Mouse (Mus musculus) limb, embryonic 14.5 days (tissue): ENCODE measurements around the gene Chd9. TPM values are rescaled to one million over a fixed set of nuclear protein-coding genes. Genes with fewer than 3 reads are reported as not detected.

Experiments
- ATAC-seq: fragments of 200-750 bp; cut with Nextera tagmentation; 2 replicates; pipeline ENCODE4 v1.8.0; 2017; ENCODE audit warnings: low read depth, moderate number of reproducible peaks, moderate TSS enrichment; ENCODE audit not compliant: low FRiP score
- DNase-seq: peaks from one replicate; pipeline ENCODE4 v3.0.0-alpha.2; 2015; ENCODE audit warnings: low spot score
- H3K27ac ChIP-seq: fragments of 300-500 bp; sonication (generic); replicated peaks from 2 replicates; pipeline ENCODE4 v1.5.1; 2014; ENCODE audit warnings: low read depth, mild to moderate bottlenecking, low read length, moderate library complexity, mixed read lengths
- H3K27me3 ChIP-seq: fragments of 300-500 bp; sonication (generic); 2 replicates; pipeline ENCODE4 v1.6.1; 2014; ENCODE audit warnings: low read length, mixed read lengths; ENCODE audit not compliant: control insufficient read depth, insufficient read depth
- H3K36me3 ChIP-seq: fragments of 300-500 bp; sonication (generic); 2 replicates; pipeline ENCODE4 v1.6.1; 2014; ENCODE audit warnings: mild to moderate bottlenecking, low read length, moderate library complexity, mixed read lengths; ENCODE audit not compliant: control insufficient read depth, insufficient read depth
- H3K4me1 ChIP-seq: fragments of 300-500 bp; sonication (generic); 2 replicates; pipeline ENCODE4 v1.6.1; 2014; ENCODE audit warnings: antibody characterized with exemption, low read length, mixed read lengths; ENCODE audit not compliant: control insufficient read depth, insufficient read depth
- H3K4me2 ChIP-seq: fragments of 300-500 bp; sonication (generic); replicated peaks from 2 replicates; pipeline ENCODE4 v1.6.1; 2014; ENCODE audit warnings: low read depth, mild to moderate bottlenecking, low read length, moderate library complexity; ENCODE audit not compliant: severe bottlenecking
- H3K4me3 ChIP-seq: fragments of 300-500 bp; sonication (generic); replicated peaks from 2 replicates; pipeline ENCODE4 v1.5.1; 2014; ENCODE audit warnings: low read length
- H3K9ac ChIP-seq: fragments of 300-500 bp; sonication (generic); 2 replicates; pipeline ENCODE4 v1.6.1; 2014; ENCODE audit warnings: mild to moderate bottlenecking, low read depth, low read length, moderate library complexity; ENCODE audit not compliant: severe bottlenecking
- H3K9me3 ChIP-seq: fragments of 300-500 bp; sonication (generic); 2 replicates; pipeline ENCODE4 v1.6.1; 2016; ENCODE audit warnings: low read length; ENCODE audit not compliant: control insufficient read depth
- POLR2A ChIP-seq: fragments of 200-500 bp; IDR thresholded peaks from 2 replicates; pipeline ENCODE4 v1.8.0; 2012; ENCODE audit warnings: inconsistent platforms, mild to moderate bottlenecking, moderate library complexity, borderline replicate concordance; ENCODE audit not compliant: insufficient read depth, insufficient read length; ENCODE audit errors: extremely low read depth
- WGBS: fragments of 180-500 bp; shearing (Covaris S2); extraction: QIAGEN DNeasy Blood & Tissue Kit; methylation state at CpG from one replicate; pipeline ENCODE4 v1.1.7; 2014; 5-methylcytosine and 5-hydroxymethylcytosine counted together
- polyA plus RNA-seq, 2 experiments: library from polyadenylated mRNA; depleted of rRNA in 1 of 2; stranded (reverse) in 1 of 2; unstranded in 1 of 2; fragments of >200 nt; fragmentation: Nextera tagmentation in 1 of 2; extraction: Ambion mirVana in 1 of 2; gene quantifications; 2 replicates each; pipeline versions ENCODE4 v1.2.1 to v1.2.3; 2012 to 2014

The Chd9 gene
- polyA plus RNA-seq, 2 experiments = 97.2 to 143 TPM

DNA sequence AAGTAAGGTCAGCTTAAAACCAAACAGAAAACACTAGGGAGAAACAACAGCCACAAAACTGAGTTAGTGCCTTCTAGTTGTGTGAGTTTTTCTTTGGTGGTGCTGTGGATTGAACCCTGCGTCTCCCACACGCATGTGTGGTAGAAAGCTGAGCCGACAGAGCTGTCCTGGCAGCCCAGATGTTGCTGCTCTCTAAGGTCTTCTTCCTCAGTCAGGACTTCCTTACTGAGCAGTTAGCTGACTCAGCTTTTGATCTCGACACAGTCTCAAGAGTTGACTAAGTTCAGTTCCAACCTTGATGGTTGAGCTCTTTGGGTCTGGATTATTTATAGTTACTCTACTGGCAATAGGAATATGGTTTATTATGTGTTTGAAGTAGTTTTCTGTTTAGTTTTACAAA lies 133.5 kb downstream of the Chd9 start:
- ATAC-seq (no peak), DNase-seq (no peak)
- Histone ChIP-seq H3K27ac (no peak overlapping the region), H3K9ac (no peak overlapping the region), H3K27me3 (no peaks in the 10 kb centered on the region), H3K4me2 (no peak overlapping the region), H3K9me3 (no peaks in the 10 kb centered on the region), H3K4me3 (no peak overlapping the region), H3K36me3 (peaks cover 10% of the 10 kb centered on the region; the same call in 1 of the 2 replicates), H3K4me1 (peaks cover 17% of the 10 kb centered on the region)
- no peak for TF ChIP-seq POLR2A
- WGBS = 73% methylated on average over 4 of the region's 4 CpGs

DNA sequence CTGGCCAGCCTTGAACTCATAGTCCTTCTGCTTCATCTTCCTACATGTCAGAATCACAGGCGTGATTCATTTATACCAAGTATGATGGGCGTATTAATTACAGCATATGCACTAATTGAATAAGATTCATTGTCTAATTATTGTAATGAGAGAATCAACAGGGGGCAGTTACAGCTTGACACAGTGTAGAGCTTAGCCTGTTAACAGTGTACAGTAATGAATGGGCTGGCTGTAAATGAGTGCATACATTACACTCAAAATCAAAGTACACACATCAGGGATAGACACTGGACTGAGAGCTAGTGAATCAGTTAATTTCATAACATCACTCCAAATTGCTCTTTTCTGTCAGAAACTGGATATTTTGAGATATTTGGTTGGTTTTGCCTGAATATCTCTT lies 135.9 kb downstream of the Chd9 start:
- WGBS = 93% methylated on average over 2 of the region's 2 CpGs
- no peak for TF ChIP-seq POLR2A
- no peaks in the 10 kb centered on the region for H3K9me3 ChIP-seq

DNA sequence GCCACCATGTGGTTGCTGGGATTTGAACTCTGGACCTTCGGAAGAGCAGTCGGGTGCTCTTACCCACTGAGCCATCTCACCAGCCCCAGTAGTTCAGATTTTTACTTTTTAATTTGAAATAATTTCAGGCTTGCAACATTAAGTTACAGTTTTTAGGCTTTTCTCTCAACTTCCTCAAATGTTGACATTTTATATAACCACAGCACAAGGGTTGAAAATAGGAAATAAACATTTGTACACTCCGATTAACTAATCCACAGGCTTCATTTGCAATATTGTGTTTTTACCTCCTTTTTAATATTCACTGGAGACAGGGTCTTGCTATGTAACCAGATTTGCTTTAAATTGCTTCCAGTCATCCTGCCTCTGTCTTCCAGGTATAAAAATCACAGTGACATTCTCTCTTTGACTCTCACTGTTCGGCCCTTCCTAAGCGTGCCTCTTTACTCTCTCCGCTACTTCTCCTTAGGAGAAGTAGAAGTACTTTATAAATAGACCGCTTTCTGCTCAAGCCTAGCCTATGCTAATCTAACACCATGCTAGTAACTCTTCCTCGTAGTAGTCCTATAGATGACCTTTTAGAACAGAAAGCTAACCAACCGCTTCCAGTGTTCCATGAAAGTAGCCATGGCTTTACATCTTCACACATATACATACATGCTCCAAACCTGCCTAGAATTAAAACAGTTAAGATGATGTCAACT lies 137.5 kb downstream of the Chd9 start:
- Histone ChIP-seq H3K4me3 (no peak overlapping the region), H3K27ac (no peak overlapping the region), H3K9me3 (no peaks in the 10 kb centered on the region), H3K36me3 (peaks cover 9% of the 10 kb centered on the region; the same call in 1 of the 2 replicates), H3K4me2 (no peak overlapping the region), H3K9ac (no peak overlapping the region), H3K27me3 (no peaks in the 10 kb centered on the region), H3K4me1 (peaks cover 3% of the 10 kb centered on the region; the same call in 1 of the 2 replicates)
- TF ChIP-seq POLR2A = no peak
- DNase-seq (no peak), ATAC-seq (no peak)
- 95% methylated on average over 9 of the region's 9 CpGs for WGBS

More for the DNA sequence above, 135.9 kb downstream of the Chd9 start:
- H3K4me1 ChIP-seq = peaks cover 10% of the 10 kb centered on the region; the same call in 1 of the 2 replicates
- no peak overlapping the region for H3K27ac ChIP-seq
- H3K36me3 ChIP-seq = peaks cover 13% of the 10 kb centered on the region; the same call in 1 of the 2 replicates
- H3K9ac ChIP-seq = no peak overlapping the region
- no peaks in the 10 kb centered on the region for H3K27me3 ChIP-seq
- H3K4me2 ChIP-seq = no peak overlapping the region
- ATAC-seq (no peak), DNase-seq (no peak)
- no peak overlapping the region for H3K4me3 ChIP-seq

DNA sequence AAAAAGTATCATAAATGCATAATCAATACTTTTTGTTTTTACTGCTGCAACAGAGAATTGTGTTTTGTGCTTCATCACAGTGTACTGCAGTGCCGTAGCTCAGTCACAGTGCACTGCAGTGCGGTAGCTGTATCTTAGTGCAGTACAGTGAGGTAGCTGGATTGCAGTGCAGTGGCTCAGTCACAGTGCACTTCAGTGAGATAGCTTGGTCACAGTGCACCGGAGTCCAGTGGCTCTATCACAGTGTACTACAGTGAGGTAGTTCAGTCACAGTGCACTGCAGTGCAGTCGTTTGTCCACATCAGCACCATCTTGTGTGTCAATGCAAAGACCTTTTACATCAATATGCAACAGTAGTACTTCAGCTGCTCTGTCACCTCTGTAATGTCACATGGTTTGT lies 140.2 kb downstream of the Chd9 start:
- no peak overlapping the region for H3K9ac ChIP-seq
- DNase-seq = no peak
- ATAC-seq = no peak
- no peak overlapping the region for H3K4me2 ChIP-seq
- peaks cover 18% of the 10 kb centered on the region; the same call in 1 of the 2 replicates for H3K36me3 ChIP-seq
- no peak overlapping the region for H3K27ac ChIP-seq
- no peaks in the 10 kb centered on the region for H3K9me3 ChIP-seq
- TF ChIP-seq POLR2A = no peak
- no peak overlapping the region for H3K4me3 ChIP-seq
- 89% methylated on average over 4 of the region's 4 CpGs for WGBS
- H3K27me3 ChIP-seq = no peaks in the 10 kb centered on the region
- H3K4me1 ChIP-seq = no peaks in the 10 kb centered on the region

- no peak overlapping the region for H3K4me3 ChIP-seq
Observed at GRCm38 (mm10) chr8:90976960-90977371, 148.8 kb downstream of the Chd9 start.

More at GRCm38 (mm10) chr8:90976960-90977371, 148.8 kb downstream of the Chd9 start:
- Histone ChIP-seq H3K9ac (no peak overlapping the region), H3K4me1 (peaks cover 5% of the 10 kb centered on the region; the same call in 1 of the 2 replicates), H3K9me3 (no peaks in the 10 kb centered on the region), H3K4me2 (no peak overlapping the region), H3K27ac (no peak overlapping the region), H3K36me3 (peaks cover 64% of the 10 kb centered on the region), H3K27me3 (no peaks in the 10 kb centered on the region)
- 64% methylated on average over 8 of the region's 8 CpGs for WGBS
- TF ChIP-seq POLR2A = no peak
- DNase-seq = no peak
- ATAC-seq = no peak
